Mouse (Mus musculus): ENCODE measurements around the gene Gnrhr. TPM values are rescaled to one million over a fixed set of nuclear protein-coding genes. Genes with fewer than 3 reads are reported as not detected.

Gnrhr gene
- not detected for polyA plus RNA-seq (2017; shearing (Covaris generic))

DNA sequence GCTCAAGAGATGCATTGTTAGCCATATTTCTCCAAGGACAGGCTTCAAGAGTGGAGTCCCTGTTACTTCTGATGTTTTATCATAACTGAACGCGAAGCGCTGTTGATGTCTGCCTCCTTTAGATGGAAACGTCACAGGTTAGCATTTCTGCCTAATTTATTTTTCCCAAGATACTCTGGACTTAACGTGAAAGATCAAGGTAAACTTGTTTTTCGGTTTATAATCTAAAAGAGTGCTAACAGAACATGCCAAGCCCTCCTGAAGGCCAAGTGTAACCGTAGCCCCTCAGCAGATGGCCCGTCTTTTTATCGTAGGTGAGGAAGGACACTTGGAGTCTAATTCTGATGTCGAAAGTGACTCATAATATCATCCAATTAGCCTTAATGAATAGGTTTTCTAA lies at the start of gene Gnrhr:
Gene Gnrhr (minus strand): TSS at position 101 of the 400 bp plus-strand sequence.

DNA sequence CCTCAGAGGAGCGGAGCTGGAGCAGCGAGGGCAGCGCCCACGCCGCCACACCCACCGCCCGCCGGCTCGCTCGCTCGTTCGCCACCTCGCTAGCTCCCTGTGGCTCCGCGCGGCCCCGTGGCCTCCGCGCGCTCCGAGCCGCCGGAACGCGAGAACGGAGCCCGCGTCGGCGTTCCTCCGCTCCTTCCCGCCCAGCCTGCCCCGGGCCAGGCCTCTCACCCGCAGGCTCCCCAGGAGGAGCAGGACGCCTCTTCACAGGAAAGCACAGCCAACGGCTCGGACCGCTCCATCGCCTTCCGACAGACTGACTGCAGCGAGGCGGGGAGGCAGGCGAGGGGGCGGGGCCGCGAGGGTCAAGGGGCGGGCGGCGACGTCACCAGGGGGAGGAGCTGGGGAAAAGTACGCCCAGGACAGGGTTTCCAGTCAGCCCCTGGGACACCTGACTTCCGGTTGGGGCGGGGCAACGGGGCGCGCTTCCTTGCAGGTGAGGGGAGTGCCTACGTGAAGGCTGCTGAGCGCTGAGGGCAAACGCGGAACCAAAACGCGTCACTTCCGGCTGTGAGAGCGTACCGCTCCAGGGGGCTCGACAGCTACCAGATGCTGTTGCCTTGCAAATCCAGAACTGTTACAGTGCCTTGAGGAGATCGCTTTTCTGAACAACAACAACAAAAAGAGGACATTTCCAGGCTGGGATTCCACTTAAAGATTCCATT lies 25.1 kb downstream of the Gnrhr start, which contains the start of gene Uba6:
Gene Uba6 (minus strand): TSS at position 355 of the 713 bp plus-strand sequence.

Other genes starting within 250 kb of the Gnrhr start
- gene Cenpc1, start 132.3 kb downstream of the Gnrhr start, polyA plus RNA-seq (2017; shearing (Covaris generic)) = 21.2 TPM
- 92.6 TPM for gene Stap1, start 126.2 kb downstream of the Gnrhr start, polyA plus RNA-seq (2017; shearing (Covaris generic))
- gene Uba6, start 25.1 kb downstream of the Gnrhr start, polyA plus RNA-seq (2017; shearing (Covaris generic)) = 31.2 TPM
- not detected for gene Tmprss11c, start 91.4 kb upstream of the Gnrhr start, polyA plus RNA-seq (2017; shearing (Covaris generic))
- 0.12 TPM for gene Tmprss11d, start 175.5 kb upstream of the Gnrhr start, polyA plus RNA-seq (2017; shearing (Covaris generic))

All from inflammation-experienced regulatory T-cells, adult 16 weeks (primary cell).